Mouse (Mus musculus) heart, embryonic 12.5 days (tissue): ENCODE results near the gene Tmem192. TPM values are rescaled to one million over a fixed set of nuclear protein-coding genes. Genes with fewer than 3 reads are reported as not detected.

Source experiments
- ATAC-seq: fragments of 200-750 bp; cut with Nextera tagmentation; 2 replicates; pipeline ENCODE4 v1.8.0; 2017; ENCODE audit warnings: moderate TSS enrichment, moderate library complexity; ENCODE audit not compliant: insufficient number of reproducible peaks, low FRiP score
- H3K27ac ChIP-seq: fragments of 300-500 bp; sonication (generic); 2 replicates; pipeline ENCODE4 v1.5.1; 2016; ENCODE audit warnings: mild to moderate bottlenecking, moderate library complexity; ENCODE audit not compliant: poor library complexity, severe bottlenecking
- H3K27me3 ChIP-seq: fragments of 300-500 bp; sonication (generic); replicated peaks from 2 replicates; pipeline ENCODE4 v1.6.1; 2016; ENCODE audit warnings: mild to moderate bottlenecking, moderate library complexity
- H3K36me3 ChIP-seq: fragments of 300-500 bp; sonication (generic); 2 replicates; pipeline ENCODE4 v1.6.1; 2016; ENCODE audit warnings: mild to moderate bottlenecking, moderate library complexity
- H3K4me1 ChIP-seq: fragments of 300-500 bp; sonication (generic); replicated peaks from 2 replicates; pipeline ENCODE4 v1.6.1; 2016; ENCODE audit warnings: mild to moderate bottlenecking
- H3K4me2 ChIP-seq: fragments of 300-500 bp; sonication (generic); 2 replicates; pipeline ENCODE4 v1.6.1; 2016; ENCODE audit warnings: mild to moderate bottlenecking, moderate library complexity
- H3K4me3 ChIP-seq: fragments of 300-500 bp; sonication (generic); 2 replicates; pipeline ENCODE4 v1.5.1; 2016; ENCODE audit warnings: mild to moderate bottlenecking
- H3K9ac ChIP-seq: fragments of 300-500 bp; sonication (generic); 2 replicates; pipeline ENCODE4 v1.6.1; 2016; ENCODE audit warnings: mild to moderate bottlenecking, moderate library complexity
- H3K9me3 ChIP-seq: fragments of 300-500 bp; sonication (generic); replicated peaks from 2 replicates; pipeline ENCODE4 v1.6.1; 2016; ENCODE audit warnings: mild to moderate bottlenecking, moderate library complexity
- WGBS: fragments of 180-500 bp; shearing (Covaris S2); methylation state at CpG from one replicate; pipeline ENCODE4 v1.1.7; 2016; 5-methylcytosine and 5-hydroxymethylcytosine counted together
- polyA plus RNA-seq: library from polyadenylated mRNA; unstranded; fragments of >200 nt; fragmentation: Nextera tagmentation; extraction: Ambion mirVana; gene quantifications from 2 replicates; pipeline ENCODE4 v1.2.1, GENCODE M21; 2016

Gene Tmem192
- polyA plus RNA-seq, 1 experiment from 2014 or later, result 27.0 TPM

DNA sequence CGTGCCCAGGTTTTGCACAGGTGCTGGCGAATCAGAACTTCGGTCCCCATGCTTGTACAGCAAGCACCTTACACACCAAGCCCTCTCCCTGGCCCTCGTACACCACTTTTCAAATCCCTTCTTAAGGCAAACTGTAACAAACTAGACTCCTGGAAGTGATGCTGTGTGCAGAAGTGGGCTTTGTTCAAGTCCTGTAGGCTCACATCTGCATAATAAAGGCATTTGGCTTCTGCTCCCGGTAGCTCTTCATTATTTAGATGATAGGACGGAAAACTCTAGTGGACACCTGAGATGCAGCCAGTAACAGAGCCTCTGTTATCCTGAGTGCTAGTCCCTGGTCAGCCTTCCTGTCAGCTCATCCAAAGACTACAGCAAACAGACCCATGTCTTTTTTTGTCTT is 18.0 kb upstream of the Tmem192 start:
- H3K4me1 ChIP-seq, result no peaks in the 10 kb centered on the region
- H3K27ac ChIP-seq, result no peak overlapping the region
- no peak overlapping the region for H3K9ac ChIP-seq
- no peaks in the 10 kb centered on the region for H3K27me3 ChIP-seq
- H3K4me3 ChIP-seq, result no peak overlapping the region
- ATAC-seq, result no peak
- peaks cover 3% of the 10 kb centered on the region; the same call in 1 of the 2 replicates for H3K9me3 ChIP-seq
- 82% methylated on average over 6 of the region's 6 CpGs for WGBS
- no peak overlapping the region for H3K4me2 ChIP-seq
- H3K36me3 ChIP-seq, result no peaks in the 10 kb centered on the region

DNA sequence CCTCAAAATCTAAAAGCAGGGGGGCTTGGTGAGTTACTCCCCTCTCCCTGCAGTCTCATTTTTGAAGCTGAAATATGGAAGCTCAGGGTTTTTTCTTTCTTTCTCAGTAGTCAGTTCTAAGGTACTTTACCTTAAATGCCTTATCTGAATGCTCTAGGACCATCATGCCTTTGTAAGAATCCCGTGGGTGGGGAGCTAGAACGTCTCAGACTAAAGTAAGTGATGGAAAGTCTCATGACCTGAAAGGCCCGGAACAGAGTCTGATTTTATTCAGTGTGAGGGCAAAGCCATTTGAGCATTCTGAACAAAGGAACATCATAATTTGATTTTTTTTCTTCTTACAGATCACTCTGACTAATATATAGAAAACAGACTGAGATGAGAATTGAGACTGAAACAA is 12.0 kb upstream of the Tmem192 start:
- H3K4me3 ChIP-seq, result no peak overlapping the region
- WGBS, result 63% methylated on average over 3 of the region's 3 CpGs
- no peaks in the 10 kb centered on the region for H3K9me3 ChIP-seq
- no peak overlapping the region for H3K9ac ChIP-seq
- ATAC-seq, result no peak
- H3K4me2 ChIP-seq, result no peak overlapping the region
- no peaks in the 10 kb centered on the region for H3K4me1 ChIP-seq
- no peak overlapping the region for H3K27ac ChIP-seq
- H3K27me3 ChIP-seq, result no peaks in the 10 kb centered on the region
- no peaks in the 10 kb centered on the region for H3K36me3 ChIP-seq

DNA sequence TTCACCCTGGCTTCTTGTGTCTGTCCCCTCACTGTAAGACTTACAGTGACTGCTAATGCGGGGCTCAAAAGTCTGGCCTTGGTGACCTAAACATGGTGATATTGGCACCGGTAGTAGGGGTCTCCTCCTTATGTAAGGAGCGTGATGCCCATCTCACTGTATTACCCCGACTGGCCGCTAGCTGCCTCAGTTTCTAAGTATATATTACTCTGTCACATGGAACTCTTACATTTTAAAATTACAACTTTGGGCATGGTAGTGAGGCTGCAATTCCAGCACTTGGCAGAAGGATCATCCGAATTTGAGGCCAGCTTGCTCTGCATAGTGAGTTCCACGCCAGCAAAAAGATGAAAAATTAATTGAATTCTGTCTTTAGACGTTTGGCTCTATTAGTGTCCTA is 6.0 kb upstream of the Tmem192 start:
- H3K4me1 ChIP-seq, result no peaks in the 10 kb centered on the region
- H3K4me2 ChIP-seq, result no peak overlapping the region
- H3K9ac ChIP-seq, result no peak overlapping the region
- no peak overlapping the region for H3K4me3 ChIP-seq
- peaks cover 25% of the 10 kb centered on the region for H3K27me3 ChIP-seq
- peaks cover 3% of the 10 kb centered on the region; the same call in 1 of the 2 replicates for H3K9me3 ChIP-seq
- H3K36me3 ChIP-seq, result no peaks in the 10 kb centered on the region
- no peak overlapping the region for H3K27ac ChIP-seq
- ATAC-seq, result no peak
- 62% methylated on average over 8 of the region's 8 CpGs for WGBS

DNA sequence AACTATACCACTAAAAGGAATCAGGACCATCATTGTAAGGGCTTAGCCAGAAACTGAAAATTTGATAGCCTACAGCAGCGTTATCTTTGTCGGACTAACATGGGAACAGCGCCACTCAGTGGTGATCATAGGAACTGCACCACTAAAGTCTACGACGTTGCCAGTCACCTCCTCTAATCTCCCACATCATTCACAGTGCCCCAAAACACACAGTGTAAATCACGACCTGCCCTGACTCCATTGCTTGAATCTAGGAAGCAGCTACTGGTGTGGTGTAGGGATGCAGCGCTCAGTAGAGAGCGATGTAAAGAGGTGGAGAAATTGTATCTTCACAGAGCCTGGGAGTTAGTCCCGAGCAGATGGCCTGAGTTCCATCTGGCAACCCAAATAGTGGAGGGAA is 5.5 kb upstream of the Tmem192 start:
- peaks cover 3% of the 10 kb centered on the region; the same call in 1 of the 2 replicates for H3K9me3 ChIP-seq
- H3K4me1 ChIP-seq, result no peaks in the 10 kb centered on the region
- WGBS, result 16% methylated on average over 9 of the region's 9 CpGs
- H3K36me3 ChIP-seq, result no peaks in the 10 kb centered on the region
- no peak for ATAC-seq
- no peak overlapping the region for H3K4me3 ChIP-seq
- peaks cover 25% of the 10 kb centered on the region for H3K27me3 ChIP-seq
- H3K27ac ChIP-seq, result no peak overlapping the region
- H3K4me2 ChIP-seq, result no peak overlapping the region; the same call in 1 of the 2 replicates
- H3K9ac ChIP-seq, result no peak overlapping the region

DNA sequence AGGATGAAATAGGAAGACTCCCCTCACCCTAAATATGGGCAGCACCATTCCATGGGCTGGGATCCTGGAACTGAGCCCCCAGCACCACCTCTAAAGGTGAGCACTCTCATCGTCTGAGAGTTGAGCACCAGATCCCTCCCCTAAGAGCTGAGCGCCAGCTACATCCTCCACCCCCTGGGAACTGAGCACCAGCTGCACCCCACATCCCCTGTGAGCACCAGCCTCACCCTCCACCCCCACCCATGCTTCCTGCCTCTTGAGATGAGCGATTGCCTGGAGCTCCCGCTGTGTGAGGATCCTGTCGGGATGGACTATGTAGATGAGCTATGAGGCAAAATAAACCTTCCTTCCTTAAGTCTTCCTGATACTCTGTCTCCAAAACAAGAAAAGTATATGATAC is 4.0 kb upstream of the Tmem192 start:
- no peak overlapping the region for H3K4me2 ChIP-seq
- H3K9me3 ChIP-seq, result peaks cover 3% of the 10 kb centered on the region; the same call in 1 of the 2 replicates
- 18% methylated on average over 5 of the region's 5 CpGs for WGBS
- no peak overlapping the region for H3K27ac ChIP-seq
- H3K27me3 ChIP-seq, result peaks cover 25% of the 10 kb centered on the region
- no peak overlapping the region for H3K4me3 ChIP-seq
- H3K4me1 ChIP-seq, result no peaks in the 10 kb centered on the region
- H3K9ac ChIP-seq, result no peak overlapping the region
- no peaks in the 10 kb centered on the region for H3K36me3 ChIP-seq
- ATAC-seq, result no peak

DNA sequence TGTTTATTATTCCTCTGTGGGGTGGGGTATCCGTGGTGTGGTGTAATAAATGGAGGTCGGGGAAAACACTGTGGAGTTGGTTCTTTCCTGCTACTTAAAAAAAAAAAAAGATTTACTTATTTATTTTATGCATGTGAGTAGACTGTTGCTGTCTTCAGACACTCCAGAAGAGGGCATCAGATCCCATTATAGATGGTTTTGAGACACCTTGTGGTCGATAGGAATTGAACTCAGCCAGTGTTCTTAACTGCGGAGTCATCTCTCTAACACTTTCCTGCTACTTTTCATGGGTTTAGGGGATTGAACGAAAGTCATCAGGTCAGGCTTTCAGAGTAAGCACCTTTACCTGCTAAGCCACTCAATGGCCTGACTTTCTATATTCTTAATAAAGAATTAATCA is 2.2 kb upstream of the Tmem192 start:
- H3K27me3 ChIP-seq, result peaks cover 25% of the 10 kb centered on the region
- no peak overlapping the region for H3K9ac ChIP-seq
- no peak for ATAC-seq
- no peak overlapping the region for H3K27ac ChIP-seq
- no peaks in the 10 kb centered on the region for H3K4me1 ChIP-seq
- no peaks in the 10 kb centered on the region for H3K36me3 ChIP-seq
- 29% methylated on average over 5 of the region's 5 CpGs for WGBS
- peaks cover 3% of the 10 kb centered on the region; the same call in 1 of the 2 replicates for H3K9me3 ChIP-seq
- H3K4me2 ChIP-seq, result no peak overlapping the region
- H3K4me3 ChIP-seq, result no peak overlapping the region

DNA sequence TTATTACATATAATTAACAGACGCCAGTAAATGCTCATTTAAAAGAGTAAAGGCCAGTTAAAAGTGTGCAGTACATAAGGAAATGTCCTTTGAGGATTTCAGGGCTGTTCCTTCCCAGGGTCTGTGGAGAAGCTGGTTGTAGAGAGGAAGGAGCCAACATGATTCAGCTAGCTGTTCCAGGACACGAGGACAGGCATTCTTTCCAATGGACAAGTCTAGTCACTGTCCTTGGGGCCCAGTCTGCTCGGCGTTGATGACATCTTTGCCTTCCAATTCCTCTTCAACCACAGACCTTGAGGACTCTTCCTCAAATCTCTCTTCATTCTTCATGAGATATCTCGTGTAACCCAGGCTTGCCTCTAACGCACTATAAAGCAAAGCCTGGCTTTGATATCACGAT is 1.4 kb upstream of the Tmem192 start:
- WGBS, result 77% methylated on average over 7 of the region's 7 CpGs
- no peak for ATAC-seq

DNA sequence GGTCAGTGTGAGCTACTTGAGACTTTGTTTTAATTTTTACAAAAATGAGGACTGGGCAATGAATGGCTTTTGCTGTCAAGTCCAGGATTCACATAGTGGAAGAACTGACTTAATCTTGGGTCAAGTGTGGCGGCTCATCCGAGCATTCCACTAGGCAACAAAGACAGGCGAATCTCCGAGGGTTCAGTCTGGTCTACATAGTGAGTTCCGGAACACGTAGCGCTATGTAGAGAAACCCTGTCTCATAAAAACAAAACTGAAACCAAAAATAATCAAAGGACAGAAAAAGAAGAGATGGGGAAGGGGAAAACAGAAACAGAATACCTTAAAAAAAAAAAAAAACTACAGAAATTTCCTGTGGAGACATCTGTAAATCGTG is 555 bp upstream of the Tmem192 start:
- Histone ChIP-seq H3K9ac (no peak overlapping the region), H3K4me3 (no peak overlapping the region), H3K36me3 (no peaks in the 10 kb centered on the region), H3K27ac (no peak overlapping the region), H3K4me2 (peak overlapping the region; percentile 21; the same call in 1 of the 2 replicates), H3K4me1 (no peaks in the 10 kb centered on the region), H3K9me3 (no peaks in the 10 kb centered on the region), H3K27me3 (peaks cover 25% of the 10 kb centered on the region)
- 57% methylated on average over 8 of the region's 8 CpGs for WGBS
- ATAC-seq, result no peak

More for the DNA sequence above, 1.4 kb upstream of the Tmem192 start:
- H3K27me3 ChIP-seq, result peaks cover 25% of the 10 kb centered on the region
- no peak overlapping the region for H3K27ac ChIP-seq
- H3K4me2 ChIP-seq, result no peak overlapping the region
- no peaks in the 10 kb centered on the region for H3K36me3 ChIP-seq
- no peak overlapping the region for H3K9ac ChIP-seq
- H3K4me3 ChIP-seq, result no peak overlapping the region
- H3K9me3 ChIP-seq, result peaks cover under 1% of the 10 kb centered on the region; the same call in 1 of the 2 replicates
- H3K4me1 ChIP-seq, result no peaks in the 10 kb centered on the region

DNA sequence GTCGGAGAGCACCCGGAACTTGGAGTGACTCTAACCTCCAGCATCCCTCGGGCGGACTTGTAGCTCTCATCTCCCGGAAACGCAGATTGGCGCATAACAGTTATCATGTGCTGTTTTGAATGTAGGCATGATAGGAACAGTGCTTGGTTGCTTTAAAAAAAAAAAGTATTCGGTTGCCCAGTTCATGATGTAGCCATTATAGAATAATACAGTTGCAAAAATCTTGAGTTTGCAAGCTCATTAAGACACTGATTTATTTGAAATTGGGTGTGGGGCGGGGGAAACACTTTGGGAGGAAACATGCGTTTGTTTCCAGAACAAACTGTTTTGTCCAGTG is 681 bp downstream of the Tmem192 start:
- H3K27me3 ChIP-seq, result peaks cover 17% of the 10 kb centered on the region
- WGBS, result 9% methylated on average over 10 of the region's 10 CpGs
- peak overlapping the region; percentile 94 for H3K4me3 ChIP-seq
- H3K27ac ChIP-seq, result peak overlapping the region; percentile 89
- no peak for ATAC-seq
- H3K36me3 ChIP-seq, result no peaks in the 10 kb centered on the region
- H3K9ac ChIP-seq, result peak overlapping the region; percentile 80
- no peaks in the 10 kb centered on the region for H3K4me1 ChIP-seq
- peak overlapping the region; percentile 73 for H3K4me2 ChIP-seq
- H3K9me3 ChIP-seq, result no peaks in the 10 kb centered on the region

DNA sequence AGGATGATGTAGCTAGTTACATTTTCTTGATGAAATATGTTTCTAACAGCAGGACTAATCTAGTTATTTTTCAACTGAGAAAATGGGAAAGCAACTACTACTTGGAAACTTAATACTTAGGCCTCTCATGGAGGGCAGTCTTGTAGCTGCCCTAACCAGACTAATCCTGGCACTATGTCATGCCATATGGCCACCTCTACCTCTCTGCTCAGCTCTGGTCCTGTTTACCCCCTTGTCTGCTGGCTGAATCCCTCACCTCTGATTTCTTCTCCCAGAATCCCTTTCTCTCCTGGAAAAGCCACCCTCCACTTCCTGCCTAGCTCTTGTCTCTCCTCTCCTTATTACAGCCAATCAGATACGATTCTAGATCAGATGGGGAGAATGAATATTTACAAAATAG is 1.4 kb downstream of the Tmem192 start:
- H3K4me3 ChIP-seq, result no peak overlapping the region

DNA sequence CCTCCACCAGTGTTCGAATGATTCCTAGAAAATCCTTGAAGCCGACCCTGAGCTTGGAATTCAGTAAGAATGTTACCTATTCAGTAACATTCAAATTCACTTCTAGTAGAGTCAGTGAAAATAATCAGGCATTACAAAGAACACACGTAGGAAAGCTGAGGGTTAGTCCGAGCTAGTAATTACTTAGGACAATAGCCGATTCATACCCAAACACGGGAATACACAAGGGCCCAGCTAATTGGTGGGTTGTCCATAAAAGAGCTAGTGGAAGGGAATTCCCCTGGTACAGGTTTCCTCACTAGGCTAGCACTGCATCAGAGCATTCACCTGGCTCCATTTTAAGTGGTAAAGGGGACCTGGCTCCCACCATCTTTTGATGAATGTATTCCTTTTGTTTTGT is 5.1 kb downstream of the Tmem192 start:
- H3K27ac ChIP-seq, result no peak overlapping the region
- H3K9ac ChIP-seq, result no peak overlapping the region
- ATAC-seq, result no peak
- H3K4me2 ChIP-seq, result no peak overlapping the region
- 93% methylated on average over 6 of the region's 6 CpGs for WGBS
- H3K9me3 ChIP-seq, result no peaks in the 10 kb centered on the region
- no peak overlapping the region for H3K4me3 ChIP-seq
- peaks cover 6% of the 10 kb centered on the region for H3K36me3 ChIP-seq
- H3K27me3 ChIP-seq, result no peaks in the 10 kb centered on the region
- no peaks in the 10 kb centered on the region for H3K4me1 ChIP-seq

More for the DNA sequence above, 1.4 kb downstream of the Tmem192 start:
- Histone ChIP-seq H3K27me3 (peaks cover 10% of the 10 kb centered on the region), H3K9ac (no peak overlapping the region), H3K4me1 (no peaks in the 10 kb centered on the region), H3K9me3 (no peaks in the 10 kb centered on the region), H3K36me3 (no peaks in the 10 kb centered on the region), H3K27ac (no peak overlapping the region), H3K4me2 (no peak overlapping the region)
- no peak for ATAC-seq
- 82% methylated on average over 1 of the region's 1 CpGs for WGBS

DNA sequence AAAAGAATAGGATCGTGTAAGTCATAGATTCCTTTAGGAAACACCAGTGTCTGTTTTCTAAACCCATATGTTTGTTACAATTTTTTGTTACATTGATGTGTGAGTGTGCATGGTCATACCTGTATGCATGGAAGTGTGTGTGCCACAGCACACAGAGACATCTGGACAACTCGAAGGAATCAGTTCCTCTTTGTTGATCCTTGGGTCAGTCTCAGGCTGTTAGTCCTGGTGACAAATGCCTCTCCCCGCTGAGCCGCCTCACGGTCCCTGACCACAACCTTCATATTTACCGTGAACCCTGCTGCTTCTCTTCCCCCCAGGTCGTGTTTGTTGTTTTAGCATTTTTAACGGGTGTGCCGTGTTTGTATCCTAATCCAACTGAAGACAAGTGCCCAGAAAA is 12.0 kb downstream of the Tmem192 start:
- no peaks in the 10 kb centered on the region for H3K9me3 ChIP-seq
- no peak for ATAC-seq
- H3K27me3 ChIP-seq, result no peaks in the 10 kb centered on the region
- no peak overlapping the region for H3K4me3 ChIP-seq
- 87% methylated on average over 9 of the region's 9 CpGs for WGBS
- H3K9ac ChIP-seq, result no peak overlapping the region
- no peaks in the 10 kb centered on the region for H3K4me1 ChIP-seq
- H3K4me2 ChIP-seq, result no peak overlapping the region
- H3K27ac ChIP-seq, result no peak overlapping the region
- H3K36me3 ChIP-seq, result peaks cover 32% of the 10 kb centered on the region
